Mouse (Mus musculus): ENCODE results near the gene Tmem229b. TPM values are rescaled to one million over a fixed set of nuclear protein-coding genes. Genes with fewer than 3 reads are reported as not detected.
"Not testable (repeated sequence)": the region's sequence is repeated elsewhere in the genome, so short reads cannot be mapped to it uniquely, and the experiment has no call there.

Tmem229b gene
- polyA plus RNA-seq, 1 experiment: 2.9 TPM

DNA sequence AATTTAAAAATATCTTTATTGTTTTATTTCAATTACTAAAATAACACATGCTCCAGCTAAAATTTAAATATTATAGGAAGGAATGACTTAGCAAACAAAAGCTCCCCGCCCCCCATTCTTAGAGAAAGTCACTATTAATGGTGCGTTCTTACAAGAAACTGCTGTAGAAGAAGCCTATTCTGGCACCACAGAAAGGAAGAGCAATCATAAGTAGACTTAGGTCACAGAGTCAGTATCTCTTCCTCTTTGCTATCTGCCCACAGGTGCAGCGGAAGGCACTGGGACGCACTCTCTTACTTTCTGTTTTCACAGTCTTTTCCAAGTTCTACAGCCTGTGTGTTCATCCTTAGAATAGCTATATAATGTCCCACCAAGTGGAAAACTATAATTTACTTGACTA lies 31.6 kb downstream of the Tmem229b start:
- Histone ChIP-seq H3K4me2 (ENCODE audit: low read depth) (no peak overlapping the region), H3ac (ENCODE audit: control insufficient read depth, insufficient read length) (no peak overlapping the region), H3K36me3 (ENCODE audit: control insufficient read depth, insufficient read depth) (no peaks in the 10 kb centered on the region), H3K4me3 (no peak overlapping the region), H3K27me3 (ENCODE audit: control insufficient read depth, insufficient read depth, insufficient read length) (no peaks in the 10 kb centered on the region), H3K79me2 (ENCODE audit: control insufficient read depth, insufficient read depth) (no peaks in the 10 kb centered on the region)
- no peak for TF ChIP-seq MYOD1 (IDR thresholded peaks at IDR 0.05; ENCODE audit: control insufficient read depth in 1 of 3, insufficient read length in 2 of 3, low read depth in 2 of 3)
- TF ChIP-seq TCF12 (IDR thresholded peaks at IDR 0.05; ENCODE audit: insufficient read depth, poor library complexity, severe bottlenecking): no peak
- no peak for TF ChIP-seq SRF (IDR thresholded peaks at IDR 0.05; ENCODE audit: control insufficient read depth, insufficient read length, low read depth)
- no peak for TF ChIP-seq POLR2AphosphoS2 (IDR thresholded peaks at IDR 0.05; ENCODE audit: insufficient read length, low read depth)
- no peak for TF ChIP-seq REST (IDR thresholded peaks at IDR 0.05; ENCODE audit: insufficient read depth, insufficient read length)
- no peak for TF ChIP-seq USF1 (IDR thresholded peaks at IDR 0.05; ENCODE audit: low read depth)
- TF ChIP-seq MYOG (IDR thresholded peaks at IDR 0.05; ENCODE audit: control insufficient read depth in 1 of 3, insufficient read depth in 1 of 3, insufficient read length in 2 of 3, low read depth in 2 of 3): no peak
- no peak for TF ChIP-seq TCF3 (IDR thresholded peaks at IDR 0.05; ENCODE audit: insufficient read length, low read depth)
- TF ChIP-seq MAX (IDR thresholded peaks at IDR 0.05; ENCODE audit: low read depth): no peak
- TF ChIP-seq CEBPB (IDR thresholded peaks at IDR 0.05; ENCODE audit: insufficient read depth, poor library complexity, severe bottlenecking): no peak
- TF ChIP-seq POLR2A (IDR thresholded peaks at IDR 0.05; ENCODE audit: insufficient read length, low read depth): no peak
- no peak for TF ChIP-seq E2F4 (IDR thresholded peaks at IDR 0.05; ENCODE audit: insufficient read depth)

DNA sequence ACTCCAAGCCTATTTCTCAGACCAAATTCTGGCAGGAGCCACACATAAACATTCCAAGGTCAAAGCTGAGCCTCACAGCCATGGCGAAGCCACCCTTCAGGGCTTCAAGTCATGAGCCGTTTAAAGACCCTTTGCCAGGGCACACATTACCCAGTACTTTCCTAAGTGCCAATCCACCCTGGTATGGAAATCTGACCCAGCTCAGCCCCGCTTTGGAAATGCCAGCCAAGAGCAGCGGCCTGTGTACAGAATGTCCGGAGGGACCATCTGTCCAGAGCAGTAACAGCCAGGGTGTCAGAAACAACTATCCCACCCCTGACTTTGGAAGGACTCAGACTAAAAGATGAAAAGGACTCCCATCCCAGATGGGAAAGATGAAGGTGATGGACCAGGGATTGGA lies 32.7 kb downstream of the Tmem229b start:
- no peaks in the 10 kb centered on the region for H3K36me3 ChIP-seq (ENCODE audit: control insufficient read depth, insufficient read depth)
- no peak overlapping the region for H3K4me3 ChIP-seq
- no peak overlapping the region for H3ac ChIP-seq (ENCODE audit: control insufficient read depth, insufficient read length)
- no peak overlapping the region for H3K4me2 ChIP-seq (ENCODE audit: low read depth)
- TF ChIP-seq TCF3 (IDR thresholded peaks at IDR 0.05; ENCODE audit: insufficient read length, low read depth): no peak
- no peak for TF ChIP-seq E2F4 (IDR thresholded peaks at IDR 0.05; ENCODE audit: insufficient read depth)
- no peak for TF ChIP-seq CEBPB (IDR thresholded peaks at IDR 0.05; ENCODE audit: insufficient read depth, poor library complexity, severe bottlenecking)
- TF ChIP-seq REST (IDR thresholded peaks at IDR 0.05; ENCODE audit: insufficient read depth, insufficient read length): no peak
- TF ChIP-seq SRF (IDR thresholded peaks at IDR 0.05; ENCODE audit: control insufficient read depth, insufficient read length, low read depth): no peak
- H3K79me2 ChIP-seq (ENCODE audit: control insufficient read depth, insufficient read depth): no peaks in the 10 kb centered on the region
- no peaks in the 10 kb centered on the region for H3K27me3 ChIP-seq (ENCODE audit: control insufficient read depth, insufficient read depth, insufficient read length)

DNA sequence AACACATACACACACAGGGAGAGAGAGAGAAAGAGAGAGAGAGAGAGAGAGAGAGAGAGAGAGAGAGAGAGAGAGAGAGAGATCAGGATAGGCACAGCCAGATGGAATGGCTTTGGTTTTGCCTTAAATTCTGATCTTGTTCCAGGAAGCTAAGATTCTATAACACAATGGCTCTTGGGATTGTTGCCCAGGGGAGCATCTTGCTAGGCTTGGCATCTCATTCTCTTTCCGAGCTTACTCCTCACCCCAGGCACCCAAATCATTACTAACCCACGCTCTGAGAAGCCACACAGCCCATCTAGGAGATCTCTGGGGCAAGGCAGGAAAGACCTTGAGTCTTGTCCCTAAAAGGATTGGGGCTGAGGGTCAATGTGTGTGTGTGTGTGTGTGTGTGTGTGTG lies 33.6 kb downstream of the Tmem229b start:
- no peak for TF ChIP-seq MYOD1 (IDR thresholded peaks at IDR 0.05; ENCODE audit: control insufficient read depth in 1 of 3, insufficient read length in 2 of 3, low read depth in 2 of 3)
- no peak for TF ChIP-seq E2F4 (IDR thresholded peaks at IDR 0.05; ENCODE audit: insufficient read depth)
- TF ChIP-seq POLR2A (IDR thresholded peaks at IDR 0.05; ENCODE audit: insufficient read length, low read depth): no peak
- TF ChIP-seq REST (IDR thresholded peaks at IDR 0.05; ENCODE audit: insufficient read depth, insufficient read length): no peak
- TF ChIP-seq TCF3 (IDR thresholded peaks at IDR 0.05; ENCODE audit: insufficient read length, low read depth): no peak
- H3ac ChIP-seq (ENCODE audit: control insufficient read depth, insufficient read length): no peak overlapping the region
- no peak overlapping the region for H3K4me3 ChIP-seq
- H3K4me2 ChIP-seq (ENCODE audit: low read depth): no peak overlapping the region
- H3K79me2 ChIP-seq (ENCODE audit: control insufficient read depth, insufficient read depth): no peaks in the 10 kb centered on the region
- H3K36me3 ChIP-seq (ENCODE audit: control insufficient read depth, insufficient read depth): no peaks in the 10 kb centered on the region
- H3K27me3 ChIP-seq (ENCODE audit: control insufficient read depth, insufficient read depth, insufficient read length): no peaks in the 10 kb centered on the region

DNA sequence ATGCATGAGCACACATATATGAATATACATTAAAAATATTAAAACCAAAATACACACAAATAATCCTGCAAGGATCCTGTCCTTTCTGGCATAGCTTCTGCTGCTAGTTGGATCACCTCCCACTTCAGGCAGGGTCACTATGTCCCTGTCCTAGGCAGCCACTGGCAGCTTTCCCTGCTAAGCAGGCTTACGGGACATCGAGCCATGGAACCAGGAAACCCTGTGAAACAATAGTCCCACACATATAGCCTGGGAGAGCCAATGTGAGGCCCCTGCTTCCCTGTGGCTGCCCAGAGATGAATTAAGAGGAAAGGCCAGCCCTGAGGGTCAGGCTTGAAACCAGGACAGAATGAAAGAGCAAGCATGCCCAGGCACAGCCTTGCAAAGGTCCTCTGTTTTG lies 35.8 kb downstream of the Tmem229b start:
- H3K79me2 ChIP-seq (ENCODE audit: control insufficient read depth, insufficient read depth): no peaks in the 10 kb centered on the region
- TF ChIP-seq MYOD1 (IDR thresholded peaks at IDR 0.05; ENCODE audit: control insufficient read depth in 1 of 3, insufficient read length in 2 of 3, low read depth in 2 of 3) (no peak), MAX (IDR thresholded peaks at IDR 0.05; ENCODE audit: low read depth) (no peak), POLR2A (IDR thresholded peaks at IDR 0.05; ENCODE audit: insufficient read length, low read depth) (no peak), REST (IDR thresholded peaks at IDR 0.05; ENCODE audit: insufficient read depth, insufficient read length) (no peak), TCF3 (IDR thresholded peaks at IDR 0.05; ENCODE audit: insufficient read length, low read depth) (no peak), MYOG (IDR thresholded peaks at IDR 0.05; ENCODE audit: control insufficient read depth in 1 of 3, insufficient read depth in 1 of 3, insufficient read length in 2 of 3, low read depth in 2 of 3) (no peak), USF1 (IDR thresholded peaks at IDR 0.05; ENCODE audit: low read depth) (no peak), E2F4 (IDR thresholded peaks at IDR 0.05; ENCODE audit: insufficient read depth) (no peak), SRF (IDR thresholded peaks at IDR 0.05; ENCODE audit: control insufficient read depth, insufficient read length, low read depth) (no peak), TCF12 (IDR thresholded peaks at IDR 0.05; ENCODE audit: insufficient read depth, poor library complexity, severe bottlenecking) (no peak), POLR2AphosphoS2 (IDR thresholded peaks at IDR 0.05; ENCODE audit: insufficient read length, low read depth) (no peak), CEBPB (IDR thresholded peaks at IDR 0.05; ENCODE audit: insufficient read depth, poor library complexity, severe bottlenecking) (no peak)
- H3ac ChIP-seq (ENCODE audit: control insufficient read depth, insufficient read length): no peak overlapping the region
- no peaks in the 10 kb centered on the region for H3K27me3 ChIP-seq (ENCODE audit: control insufficient read depth, insufficient read depth, insufficient read length)
- no peaks in the 10 kb centered on the region for H3K36me3 ChIP-seq (ENCODE audit: control insufficient read depth, insufficient read depth)
- H3K4me3 ChIP-seq: no peak overlapping the region
- no peak overlapping the region for H3K4me2 ChIP-seq (ENCODE audit: low read depth)

DNA sequence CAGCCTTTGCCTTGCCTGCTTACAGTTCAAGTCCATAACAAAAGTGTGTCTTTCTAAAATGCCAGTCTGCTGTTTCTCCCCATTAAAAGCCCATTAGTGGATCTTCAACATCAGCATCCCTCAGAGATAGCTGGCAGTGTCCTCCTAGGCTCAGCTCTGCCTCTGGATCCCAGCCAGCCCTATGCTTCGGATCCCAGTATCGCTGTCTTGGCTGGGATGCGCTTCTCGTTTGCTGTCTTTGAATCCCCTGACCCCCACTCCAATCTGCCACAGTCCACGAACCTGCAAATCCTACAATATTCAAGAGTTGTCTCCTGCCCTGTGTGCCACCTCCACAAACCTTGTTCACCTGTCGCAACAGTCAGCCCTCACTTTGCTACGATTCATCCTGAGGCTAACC lies 36.7 kb downstream of the Tmem229b start:
- TF ChIP-seq REST (IDR thresholded peaks at IDR 0.05; ENCODE audit: insufficient read depth, insufficient read length): no peak
- TF ChIP-seq TCF12 (IDR thresholded peaks at IDR 0.05; ENCODE audit: insufficient read depth, poor library complexity, severe bottlenecking): no peak
- TF ChIP-seq POLR2AphosphoS2 (IDR thresholded peaks at IDR 0.05; ENCODE audit: insufficient read length, low read depth): no peak
- no peak for TF ChIP-seq E2F4 (IDR thresholded peaks at IDR 0.05; ENCODE audit: insufficient read depth)
- no peak for TF ChIP-seq MAX (IDR thresholded peaks at IDR 0.05; ENCODE audit: low read depth)
- no peak for TF ChIP-seq MYOD1 (IDR thresholded peaks at IDR 0.05; ENCODE audit: control insufficient read depth in 1 of 3, insufficient read length in 2 of 3, low read depth in 2 of 3)
- no peak for TF ChIP-seq SRF (IDR thresholded peaks at IDR 0.05; ENCODE audit: control insufficient read depth, insufficient read length, low read depth)
- H3ac ChIP-seq (ENCODE audit: control insufficient read depth, insufficient read length): no peak overlapping the region
- no peaks in the 10 kb centered on the region for H3K79me2 ChIP-seq (ENCODE audit: control insufficient read depth, insufficient read depth)
- H3K27me3 ChIP-seq (ENCODE audit: control insufficient read depth, insufficient read depth, insufficient read length): no peaks in the 10 kb centered on the region
- no peak overlapping the region for H3K4me3 ChIP-seq
- no peak overlapping the region for H3K4me2 ChIP-seq (ENCODE audit: low read depth)
- H3K36me3 ChIP-seq (ENCODE audit: control insufficient read depth, insufficient read depth): no peaks in the 10 kb centered on the region

DNA sequence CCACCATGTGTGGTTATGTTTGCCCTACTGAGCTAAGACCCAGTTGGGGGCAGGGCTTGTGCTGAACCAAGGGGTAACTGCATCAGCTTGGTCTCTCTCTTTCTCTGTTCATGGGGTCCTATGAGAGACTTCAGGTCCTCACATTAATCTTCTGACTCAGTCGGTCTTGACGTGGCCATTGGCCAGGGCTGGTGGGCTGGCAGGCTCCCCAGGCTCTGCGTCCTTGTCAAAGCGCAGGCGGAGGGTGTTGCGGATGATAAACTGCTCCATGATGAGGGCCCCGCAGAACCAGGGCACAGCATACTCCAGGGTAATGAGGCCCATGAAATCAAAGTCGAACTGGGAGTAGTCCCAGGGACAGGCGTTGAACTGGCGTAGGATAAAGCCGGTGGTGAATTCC lies 42.9 kb downstream of the Tmem229b start:
- not testable (repeated sequence) for H3K36me3 ChIP-seq (ENCODE audit: control insufficient read depth, insufficient read depth); H3K4me2 ChIP-seq (ENCODE audit: low read depth); H3K4me3 ChIP-seq; H3K79me2 ChIP-seq (ENCODE audit: control insufficient read depth, insufficient read depth); H3ac ChIP-seq (ENCODE audit: control insufficient read depth, insufficient read length); H3K27me3 ChIP-seq (ENCODE audit: control insufficient read depth, insufficient read depth, insufficient read length)
